Mouse (Mus musculus): ENCODE data around the gene Etl4. TPM values are rescaled to one million over a fixed set of nuclear protein-coding genes. Genes with fewer than 3 reads are reported as not detected.

The Etl4 gene
- polyA plus RNA-seq, 1 experiment from 2014 or later, result 27.7 TPM

GRCm38 (mm10) chr2:20813986-20814385 lies 904.4 kb downstream of the Etl4 start:
- Histone ChIP-seq H3K9ac (ENCODE audit: low read depth, low read length) (no peak overlapping the region), H3K9me3 (ENCODE audit: control insufficient read depth, low read length) (no peaks in the 10 kb centered on the region), H3K4me3 (ENCODE audit: low read length) (no peak overlapping the region), H3K4me2 (ENCODE audit: low read depth, low read length) (no peak overlapping the region), H3K4me1 (ENCODE audit: control insufficient read depth, insufficient read depth, low read length) (no peaks in the 10 kb centered on the region), H3K27ac (ENCODE audit: low read length) (no peak overlapping the region), H3K36me3 (ENCODE audit: control insufficient read depth, insufficient read depth, low read length) (no peaks in the 10 kb centered on the region), H3K27me3 (replicated peaks; ENCODE audit: control insufficient read depth, insufficient read depth, low read length) (no peaks in the 10 kb centered on the region)
- WGBS, result 84% methylated on average over 2 of the region's 2 CpGs
- no peak for ATAC-seq

DNA sequence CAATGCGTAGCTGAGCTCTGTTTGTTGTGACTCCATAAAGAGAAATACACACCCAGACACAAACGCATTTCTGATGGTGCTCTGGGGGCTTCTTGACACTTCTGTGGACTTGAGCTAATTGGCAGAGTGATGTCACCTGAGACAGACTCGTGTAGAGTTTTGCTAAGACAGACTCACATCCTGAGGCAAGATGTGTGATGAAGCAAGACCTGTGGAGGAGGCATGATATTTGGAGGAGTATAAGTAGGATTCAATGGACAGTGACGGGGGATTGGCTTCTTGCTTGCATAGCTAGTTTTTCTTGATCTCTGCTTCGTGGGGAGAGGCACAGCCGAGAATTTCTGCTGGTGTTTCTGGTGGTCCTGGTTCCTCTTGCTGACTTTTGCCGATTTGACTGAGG lies 908.6 kb downstream of the Etl4 start:
- 83% methylated on average over 7 of the region's 7 CpGs for WGBS
- no peaks in the 10 kb centered on the region for H3K9me3 ChIP-seq (ENCODE audit: control insufficient read depth, low read length)
- ATAC-seq, result no peak
- H3K36me3 ChIP-seq (ENCODE audit: control insufficient read depth, insufficient read depth, low read length), result no peaks in the 10 kb centered on the region
- no peak overlapping the region for H3K4me3 ChIP-seq (ENCODE audit: low read length)
- H3K27me3 ChIP-seq (replicated peaks; ENCODE audit: control insufficient read depth, insufficient read depth, low read length), result no peaks in the 10 kb centered on the region
- H3K4me2 ChIP-seq (ENCODE audit: low read depth, low read length), result no peak overlapping the region
- no peak overlapping the region for H3K9ac ChIP-seq (ENCODE audit: low read depth, low read length)
- H3K4me1 ChIP-seq (ENCODE audit: control insufficient read depth, insufficient read depth, low read length), result no peaks in the 10 kb centered on the region
- no peak overlapping the region for H3K27ac ChIP-seq (ENCODE audit: low read length)

- no peak for ATAC-seq
- H3K36me3 ChIP-seq (ENCODE audit: control insufficient read depth, insufficient read depth, low read length), result no peaks in the 10 kb centered on the region
- no peak overlapping the region for H3K4me2 ChIP-seq (ENCODE audit: low read depth, low read length)
- H3K9ac ChIP-seq (ENCODE audit: low read depth, low read length), result no peak overlapping the region
- H3K4me1 ChIP-seq (ENCODE audit: control insufficient read depth, insufficient read depth, low read length), result no peaks in the 10 kb centered on the region
- H3K27ac ChIP-seq (ENCODE audit: low read length), result no peak overlapping the region
- no peaks in the 10 kb centered on the region for H3K9me3 ChIP-seq (ENCODE audit: control insufficient read depth, low read length)
- no peaks in the 10 kb centered on the region for H3K27me3 ChIP-seq (replicated peaks; ENCODE audit: control insufficient read depth, insufficient read depth, low read length)
- H3K4me3 ChIP-seq (ENCODE audit: low read length), result no peak overlapping the region
These were observed 916.7 kb downstream of the Etl4 start for GRCm38 (mm10) chr2:20826258-20826657.

DNA sequence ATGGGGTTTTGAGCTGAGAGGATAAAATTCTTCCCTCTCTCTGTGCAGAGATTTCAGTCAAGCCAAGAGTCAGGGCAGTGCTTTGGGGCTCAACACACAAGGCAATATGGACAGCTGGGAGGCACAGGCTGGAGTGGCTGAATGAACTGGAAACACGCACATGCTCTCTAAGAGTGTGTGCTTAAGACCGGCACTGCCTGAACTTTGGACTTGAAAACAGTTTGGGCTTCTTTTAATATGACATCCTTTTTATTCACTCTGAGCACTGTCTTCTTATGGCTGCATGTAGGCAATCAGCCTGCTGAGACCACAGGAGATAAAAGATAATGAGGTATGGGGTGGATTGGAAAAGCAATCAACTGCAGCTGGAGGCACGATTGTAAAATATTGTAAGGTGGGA lies 921.3 kb downstream of the Etl4 start:
- Histone ChIP-seq H3K9me3 (ENCODE audit: control insufficient read depth, low read length) (no peaks in the 10 kb centered on the region), H3K4me1 (ENCODE audit: control insufficient read depth, insufficient read depth, low read length) (no peaks in the 10 kb centered on the region), H3K27ac (ENCODE audit: low read length) (no peak overlapping the region), H3K9ac (ENCODE audit: low read depth, low read length) (no peak overlapping the region), H3K27me3 (replicated peaks; ENCODE audit: control insufficient read depth, insufficient read depth, low read length) (no peaks in the 10 kb centered on the region), H3K4me3 (ENCODE audit: low read length) (no peak overlapping the region), H3K4me2 (ENCODE audit: low read depth, low read length) (no peak overlapping the region), H3K36me3 (ENCODE audit: control insufficient read depth, insufficient read depth, low read length) (no peaks in the 10 kb centered on the region)
- peak; percentile 28; the same call in 1 of the 2 replicates for ATAC-seq
- 58% methylated on average over 3 of the region's 3 CpGs for WGBS

- Histone ChIP-seq H3K27me3 (replicated peaks; ENCODE audit: control insufficient read depth, insufficient read depth, low read length) (no peaks in the 10 kb centered on the region), H3K9ac (ENCODE audit: low read depth, low read length) (no peak overlapping the region), H3K9me3 (ENCODE audit: control insufficient read depth, low read length) (no peaks in the 10 kb centered on the region), H3K4me3 (ENCODE audit: low read length) (no peak overlapping the region), H3K27ac (ENCODE audit: low read length) (no peak overlapping the region), H3K4me2 (ENCODE audit: low read depth, low read length) (no peak overlapping the region), H3K36me3 (ENCODE audit: control insufficient read depth, insufficient read depth, low read length) (no peaks in the 10 kb centered on the region), H3K4me1 (ENCODE audit: control insufficient read depth, insufficient read depth, low read length) (no peaks in the 10 kb centered on the region)
- 61% methylated on average over 3 of the region's 3 CpGs for WGBS
- ATAC-seq, result no peak
These were observed 922.2 kb downstream of the Etl4 start for GRCm38 (mm10) chr2:20831608-20832406.

DNA sequence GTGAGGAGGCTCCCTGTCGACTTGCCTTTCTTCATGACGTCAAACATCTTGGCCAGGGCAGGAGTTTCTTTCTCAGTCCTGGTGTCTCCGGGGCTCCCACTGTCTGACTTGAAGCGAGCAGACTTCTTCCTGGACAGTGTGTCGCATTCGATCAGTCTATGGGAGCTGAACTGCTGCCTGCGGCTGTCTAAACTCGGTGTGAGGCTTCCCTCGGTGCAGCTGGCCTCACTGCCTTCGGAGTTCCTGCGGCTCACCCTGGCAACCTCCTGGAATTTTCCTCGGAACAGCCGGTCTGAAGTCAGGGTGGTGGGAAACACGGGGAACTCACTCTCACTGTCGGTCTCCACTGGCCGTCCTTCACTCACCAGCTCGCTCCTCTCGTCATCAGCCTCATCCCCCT lies 939.8 kb downstream of the Etl4 start:
- Histone ChIP-seq H3K27me3 (replicated peaks; ENCODE audit: control insufficient read depth, insufficient read depth, low read length) (no peaks in the 10 kb centered on the region), H3K27ac (ENCODE audit: low read length) (no peak overlapping the region), H3K4me2 (ENCODE audit: low read depth, low read length) (no peak overlapping the region), H3K9ac (ENCODE audit: low read depth, low read length) (no peak overlapping the region), H3K9me3 (ENCODE audit: control insufficient read depth, low read length) (no peaks in the 10 kb centered on the region), H3K4me1 (ENCODE audit: control insufficient read depth, insufficient read depth, low read length) (no peaks in the 10 kb centered on the region), H3K36me3 (ENCODE audit: control insufficient read depth, insufficient read depth, low read length) (peaks cover 24% of the 10 kb centered on the region), H3K4me3 (ENCODE audit: low read length) (no peak overlapping the region)
- no peak for ATAC-seq
- 90% methylated on average over 18 of the region's 18 CpGs for WGBS

Small RNAs within 50 kb of the gene (microRNA-seq; reads per million reads assigned to microRNA genes)
- not detected for gene Gm44457

All from intestine, embryonic 16.5 days (tissue).